Mouse (Mus musculus): ENCODE measurements around the gene Klc1.

- TF ChIP-seq CTCF (IDR thresholded peaks at IDR 0.05; ENCODE audit: control insufficient read depth, insufficient read depth, insufficient read length), result no peak
- TF ChIP-seq MYOG (IDR thresholded peaks at IDR 0.05; ENCODE audit: control insufficient read depth, extremely low read depth, insufficient read length), result no peak
Measured at GRCm38 (mm10) chr12:111785174-111785573, 26.5 kb downstream of the Klc1 start.
